Mouse (Mus musculus) thymus, postnatal 25 days (tissue): ENCODE measurements around the gene Sympk.

Experiments
- DNase-seq: peaks from one replicate; pipeline ENCODE4 v3.0.0; 2022

The Sympk gene

GRCm38 (mm10) chr7:19024096-19024506 lies at the start of gene Sympk:
TSS of gene Sympk (plus strand) at chr7:19024377.
- DNase-seq, result peak; percentile 96

GRCm38 (mm10) chr7:18978381-18978780 lies 45.8 kb upstream of the Sympk start:
- DNase-seq, result no peak

GRCm38 (mm10) chr7:18986503-18986902 lies 37.7 kb upstream of the Sympk start:
- no peak for DNase-seq

- DNase-seq, result no peak
Measured at GRCm38 (mm10) chr7:18987100-18987499, 37.1 kb upstream of the Sympk start, which contains the start of gene Nanos2. TSS of gene Nanos2 (plus strand) at chr7:18987400.

- DNase-seq, result no peak
Measured at GRCm38 (mm10) chr7:18987747-18988146, 36.4 kb upstream of the Sympk start.

- DNase-seq, result no peak
Measured at GRCm38 (mm10) chr7:18988780-18989179, 35.4 kb upstream of the Sympk start.

- no peak for DNase-seq
Measured at GRCm38 (mm10) chr7:18989995-18990394, 34.2 kb upstream of the Sympk start.

GRCm38 (mm10) chr7:18990601-18991295 lies 33.4 kb upstream of the Sympk start, which contains the start of gene Mypop:
TSS of gene Mypop (plus strand) at chr7:18991245.
- peak; percentile 98 for DNase-seq

GRCm38 (mm10) chr7:18991660-18992293 lies 32.4 kb upstream of the Sympk start:
- DNase-seq, result peak; percentile 37

- no peak for DNase-seq
Measured at GRCm38 (mm10) chr7:18992294-18992675, 31.9 kb upstream of the Sympk start.

GRCm38 (mm10) chr7:18993036-18993435 lies 31.1 kb upstream of the Sympk start:
- no peak for DNase-seq

GRCm38 (mm10) chr7:18998835-18999234 lies 25.3 kb upstream of the Sympk start:
- no peak for DNase-seq

GRCm38 (mm10) chr7:19000421-19000820 lies 23.8 kb upstream of the Sympk start:
- peak; percentile 48 for DNase-seq

- DNase-seq, result peak; percentile 94
Measured at GRCm38 (mm10) chr7:19001066-19001806, 22.9 kb upstream of the Sympk start.

- no peak for DNase-seq
Measured at GRCm38 (mm10) chr7:19001807-19002085, 22.4 kb upstream of the Sympk start.

- DNase-seq, result no peak
Measured at GRCm38 (mm10) chr7:19002115-19002514, 22.1 kb upstream of the Sympk start.

GRCm38 (mm10) chr7:19002848-19003498 lies 21.2 kb upstream of the Sympk start:
- DNase-seq, result peak; percentile 75

- peak; percentile 93 for DNase-seq
Measured at GRCm38 (mm10) chr7:19003902-19004630, 20.1 kb upstream of the Sympk start, which contains the start of gene Irf2bp1. TSS of gene Irf2bp1 (plus strand) at chr7:19004044.

GRCm38 (mm10) chr7:19004631-19005079 lies 19.5 kb upstream of the Sympk start:
- DNase-seq, result no peak

- DNase-seq, result no peak
Measured at GRCm38 (mm10) chr7:19005417-19006121, 18.6 kb upstream of the Sympk start.

GRCm38 (mm10) chr7:19006476-19006875 lies 17.7 kb upstream of the Sympk start:
- peak; percentile 79 for DNase-seq
